Mouse (Mus musculus): Measurements from ENCODE around the gene Tmem178b.

DNA sequence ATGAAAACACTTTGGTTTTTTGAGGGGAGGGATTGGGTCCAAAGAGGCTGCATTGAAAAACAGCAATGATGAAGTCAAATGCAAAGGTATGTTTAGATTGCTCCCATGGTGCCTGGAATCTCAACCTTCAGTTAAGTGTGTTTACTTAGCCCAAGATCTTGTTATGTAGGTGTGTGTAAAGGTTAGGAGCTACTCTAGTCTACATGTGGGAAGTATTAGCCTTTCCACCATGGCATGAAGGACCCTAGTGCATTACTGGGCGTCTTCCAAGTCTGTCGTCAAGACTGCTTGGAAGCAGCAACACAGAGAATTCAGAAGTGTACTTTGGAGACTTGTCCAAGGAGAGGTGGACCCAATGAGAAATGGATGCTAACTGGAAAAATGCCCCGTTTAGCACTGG, 205.3 kb downstream of the Tmem178b start:
- TF ChIP-seq EP300 (IDR thresholded peaks at IDR 0.05; ENCODE audit: insufficient read depth, low read depth, low read length): no peak
- no peak for TF ChIP-seq CTCF (IDR thresholded peaks at IDR 0.05)
- TF ChIP-seq POLR2A (IDR thresholded peaks at IDR 0.05; ENCODE audit: insufficient read depth, low read depth, low read length): no peak

Measured in heart, adult 2 months (tissue).